Mouse (Mus musculus): ENCODE results near the gene Ppp1r1b. TPM values are rescaled to one million over a fixed set of nuclear protein-coding genes. Genes with fewer than 3 reads are reported as not detected.

The Ppp1r1b gene
- 10 to 100 TPM; 52.3 to 53.4 TPM for total RNA-seq (2021)

- DNase-seq = no peak
- intact Hi-C loops (cut with DNase I) = no loop called here
These were observed at the start of gene Ppp1r1b for GRCm38 (mm10) chr11:98348083-98348961. TSS of gene Ppp1r1b (plus strand) at chr11:98348404.

- intact Hi-C loops (cut with DNase I) = no loop called here
- DNase-seq = no peak
These were observed 49.6 kb upstream of the Ppp1r1b start for GRCm38 (mm10) chr11:98298484-98299205.

GRCm38 (mm10) chr11:98313790-98314323 is 34.3 kb upstream of the Ppp1r1b start:
- DNase-seq = peak; percentile 77
- intact Hi-C loops (cut with DNase I) = no loop called here

- intact Hi-C loops (cut with DNase I) = no loop called here
- no peak for DNase-seq
These were observed 30.7 kb upstream of the Ppp1r1b start for GRCm38 (mm10) chr11:98317479-98317878.

- peak; percentile 38 for DNase-seq
- intact Hi-C loops (cut with DNase I) = no loop called here
These were observed 29.6 kb upstream of the Ppp1r1b start for GRCm38 (mm10) chr11:98318421-98319116.

GRCm38 (mm10) chr11:98319120-98319519 is 29.1 kb upstream of the Ppp1r1b start:
- DNase-seq = peak; percentile 70

GRCm38 (mm10) chr11:98319544-98319943 is 28.7 kb upstream of the Ppp1r1b start:
- DNase-seq = no peak
- intact Hi-C loops (cut with DNase I) = no loop called here

More at GRCm38 (mm10) chr11:98319120-98319519, 29.1 kb upstream of the Ppp1r1b start:
- intact Hi-C loops (cut with DNase I) = no loop called here

- no peak for DNase-seq
- intact Hi-C loops (cut with DNase I) = no loop called here
These were observed 28.3 kb upstream of the Ppp1r1b start for GRCm38 (mm10) chr11:98319944-98320343.

- intact Hi-C loops (cut with DNase I) = no loop called here
- peak; percentile 97 for DNase-seq
These were observed 27.8 kb upstream of the Ppp1r1b start for GRCm38 (mm10) chr11:98320381-98320780.

GRCm38 (mm10) chr11:98320806-98321676 is 27.2 kb upstream of the Ppp1r1b start:
- DNase-seq = peak; percentile 91
- intact Hi-C loops (cut with DNase I) = no loop called here

- intact Hi-C loops (cut with DNase I) = no loop called here
- DNase-seq = no peak
These were observed 26.6 kb upstream of the Ppp1r1b start for GRCm38 (mm10) chr11:98321677-98322003.

GRCm38 (mm10) chr11:98322159-98322558 is 26.0 kb upstream of the Ppp1r1b start:
- no peak for DNase-seq
- intact Hi-C loops (cut with DNase I) = no loop called here

GRCm38 (mm10) chr11:98323136-98323866 is 24.9 kb upstream of the Ppp1r1b start:
- intact Hi-C loops (cut with DNase I) = no loop called here
- peak; percentile 65 for DNase-seq

GRCm38 (mm10) chr11:98323933-98324332 is 24.3 kb upstream of the Ppp1r1b start:
- intact Hi-C loops (cut with DNase I) = no loop called here
- DNase-seq = no peak

- no peak for DNase-seq
- intact Hi-C loops (cut with DNase I) = no loop called here
These were observed 22.9 kb upstream of the Ppp1r1b start for GRCm38 (mm10) chr11:98325191-98325820.

GRCm38 (mm10) chr11:98325821-98326218 is 22.4 kb upstream of the Ppp1r1b start:
- no peak for DNase-seq
- intact Hi-C loops (cut with DNase I) = no loop called here

- DNase-seq = no peak
These were observed 21.5 kb upstream of the Ppp1r1b start for GRCm38 (mm10) chr11:98326741-98327135.

GRCm38 (mm10) chr11:98327136-98328030 is 20.8 kb upstream of the Ppp1r1b start:
- DNase-seq = no peak

More at GRCm38 (mm10) chr11:98326741-98327135, 21.5 kb upstream of the Ppp1r1b start:
- intact Hi-C loops (cut with DNase I) = no loop called here

More at GRCm38 (mm10) chr11:98327136-98328030, 20.8 kb upstream of the Ppp1r1b start:
- intact Hi-C loops (cut with DNase I) = no loop called here
